Mouse (Mus musculus): ENCODE measurements around the gene Sh3bp1. TPM values are rescaled to one million over a fixed set of nuclear protein-coding genes. Genes with fewer than 3 reads are reported as not detected.
"Not testable (repeated sequence)": the region's sequence is repeated elsewhere in the genome, so short reads cannot be mapped to it uniquely, and the experiment has no call there.

Sh3bp1 gene
- total RNA-seq, 2 experiments from 2014 or later = 27.7 to 41.8 TPM

DNA sequence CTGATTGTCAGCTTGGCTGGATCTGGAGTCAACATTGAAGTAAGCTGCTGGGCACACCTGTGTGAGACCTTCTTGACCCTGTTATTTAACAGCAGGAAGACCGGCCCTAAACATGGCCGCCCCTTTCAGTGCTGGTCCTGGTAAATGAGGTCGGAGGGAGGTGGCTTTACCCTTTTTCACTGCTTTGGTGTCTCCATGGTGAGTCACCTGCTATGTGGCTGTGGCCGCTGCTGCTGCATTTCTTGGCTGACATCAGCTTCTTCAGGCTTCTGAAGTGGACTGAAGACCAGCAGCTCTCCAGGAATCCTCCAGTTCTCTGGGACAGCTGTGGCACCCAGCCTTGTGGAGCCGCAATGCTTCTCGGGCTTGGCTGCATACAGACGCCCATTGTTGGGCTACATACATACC lies 30.7 kb upstream of the Sh3bp1 start:
- no peak for TF ChIP-seq CTCF (conservative IDR thresholded peaks at IDR 0.05)
- Histone ChIP-seq H3K4me3 (no peak overlapping the region), H3K27ac (peak overlapping the region; percentile 65; the same call in 1 of the 2 replicates)
- DNase-seq (ENCODE audit: low spot score in 2 of 2) = no peak

DNA sequence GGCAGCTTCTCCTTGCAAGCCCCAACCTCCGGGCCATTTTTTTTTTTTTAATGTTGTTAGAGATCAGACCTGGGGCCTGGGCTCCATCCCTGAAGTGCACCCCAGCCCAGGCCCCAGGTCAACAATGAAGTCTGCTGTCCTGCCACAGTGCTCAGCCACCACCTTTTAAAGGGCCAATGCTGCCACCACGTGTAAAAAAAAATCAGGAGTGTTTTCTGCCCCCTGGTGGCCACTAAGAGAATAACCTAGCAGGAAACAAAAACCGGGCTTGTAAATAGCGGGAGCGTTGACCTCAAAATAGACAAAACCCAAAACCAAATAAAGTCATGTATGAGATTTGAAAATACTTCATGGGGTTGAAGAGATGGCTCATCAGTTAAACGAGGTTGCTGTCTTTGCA lies 29.8 kb upstream of the Sh3bp1 start:
- DNase-seq (ENCODE audit: low spot score in 2 of 2) = peak; percentile 33 to 40
- Histone ChIP-seq H3K27ac (no peak overlapping the region), H3K4me3 (no peak overlapping the region)
- peak; percentile 89 for TF ChIP-seq CTCF (conservative IDR thresholded peaks at IDR 0.05)

GRCm38 (mm10) chr15:78872021-78872608 lies 27.5 kb upstream of the Sh3bp1 start:
- TF ChIP-seq CTCF (conservative IDR thresholded peaks at IDR 0.05) = peak; percentile 37
- Histone ChIP-seq H3K4me3 (no peak overlapping the region), H3K27ac (no peak overlapping the region)
- DNase-seq (ENCODE audit: low spot score in 2 of 2) = no peak

DNA sequence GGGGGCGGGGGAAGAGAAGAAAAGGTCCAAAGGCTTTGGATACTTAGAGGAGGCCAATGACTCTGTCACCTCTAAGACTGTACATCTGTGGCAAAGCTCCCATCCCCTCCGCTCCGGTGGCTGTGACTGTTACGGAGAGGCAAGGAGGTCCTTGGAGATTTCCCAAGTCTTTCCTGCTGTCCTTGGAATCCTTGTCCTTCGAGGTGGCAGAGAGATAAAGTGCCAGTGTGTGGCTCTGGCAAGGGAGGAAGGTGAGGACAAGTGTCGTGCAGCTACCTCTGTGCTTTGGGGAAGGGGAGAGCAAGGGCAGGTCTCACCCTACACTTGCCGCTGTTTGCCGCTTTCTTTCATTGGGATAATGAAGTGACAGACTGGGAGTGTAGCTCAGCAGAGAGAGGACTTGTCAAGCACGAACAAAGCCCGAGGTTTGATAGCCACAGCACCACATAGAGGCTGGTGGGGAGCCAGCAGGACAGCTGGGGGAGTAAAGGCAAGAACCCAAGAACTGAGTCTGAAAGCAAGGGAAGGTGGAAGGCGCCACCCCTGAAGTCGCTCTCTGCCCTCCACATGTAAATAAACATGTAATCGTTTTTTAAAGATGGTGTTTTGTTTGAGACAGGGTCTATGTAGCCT lies 25.6 kb upstream of the Sh3bp1 start:
- no peak overlapping the region for H3K27ac ChIP-seq
- no peak for DNase-seq (ENCODE audit: low spot score in 2 of 2)
- peak; percentile 30; the same call in 1 of the 2 replicates for TF ChIP-seq CTCF (conservative IDR thresholded peaks at IDR 0.05)
- no peak overlapping the region for H3K4me3 ChIP-seq

- no peak for DNase-seq (ENCODE audit: low spot score in 2 of 2)
- no peak for TF ChIP-seq CTCF (conservative IDR thresholded peaks at IDR 0.05)
- H3K4me3 ChIP-seq = no peak overlapping the region
- no peak overlapping the region for H3K27ac ChIP-seq
Observed at GRCm38 (mm10) chr15:78874989-78875388, 24.6 kb upstream of the Sh3bp1 start.

GRCm38 (mm10) chr15:78875537-78875936 lies 24.0 kb upstream of the Sh3bp1 start:
- Histone ChIP-seq H3K4me3 (no peak overlapping the region), H3K27ac (0 out of 2 replicates have a peak overlapping the region, but pooled peaks have one; percentile 97)
- no peak for DNase-seq (ENCODE audit: low spot score in 2 of 2)
- no peak for TF ChIP-seq CTCF (conservative IDR thresholded peaks at IDR 0.05)

GRCm38 (mm10) chr15:78876258-78876696 lies 23.3 kb upstream of the Sh3bp1 start:
- H3K27ac ChIP-seq = peak overlapping the region; percentile 97
- TF ChIP-seq CTCF (conservative IDR thresholded peaks at IDR 0.05) = peak; percentile 90
- DNase-seq (ENCODE audit: low spot score in 2 of 2) = peak; percentile 69 to 78
- peak overlapping the region; percentile 92 for H3K4me3 ChIP-seq

- TF ChIP-seq CTCF (conservative IDR thresholded peaks at IDR 0.05) = peak; percentile 54
- DNase-seq (ENCODE audit: low spot score in 2 of 2) = peak; percentile 95 to 96
- Histone ChIP-seq H3K4me3 (peak within 1 kb of the TSS; percentile 92), H3K27ac (peak within 1 kb of the TSS; percentile 97)
Observed at GRCm38 (mm10) chr15:78876991-78877809, 22.4 kb upstream of the Sh3bp1 start, which contains the start of gene Gga1. Gene Gga1, plus strand, starts transcription at chr15:78877190.

DNA sequence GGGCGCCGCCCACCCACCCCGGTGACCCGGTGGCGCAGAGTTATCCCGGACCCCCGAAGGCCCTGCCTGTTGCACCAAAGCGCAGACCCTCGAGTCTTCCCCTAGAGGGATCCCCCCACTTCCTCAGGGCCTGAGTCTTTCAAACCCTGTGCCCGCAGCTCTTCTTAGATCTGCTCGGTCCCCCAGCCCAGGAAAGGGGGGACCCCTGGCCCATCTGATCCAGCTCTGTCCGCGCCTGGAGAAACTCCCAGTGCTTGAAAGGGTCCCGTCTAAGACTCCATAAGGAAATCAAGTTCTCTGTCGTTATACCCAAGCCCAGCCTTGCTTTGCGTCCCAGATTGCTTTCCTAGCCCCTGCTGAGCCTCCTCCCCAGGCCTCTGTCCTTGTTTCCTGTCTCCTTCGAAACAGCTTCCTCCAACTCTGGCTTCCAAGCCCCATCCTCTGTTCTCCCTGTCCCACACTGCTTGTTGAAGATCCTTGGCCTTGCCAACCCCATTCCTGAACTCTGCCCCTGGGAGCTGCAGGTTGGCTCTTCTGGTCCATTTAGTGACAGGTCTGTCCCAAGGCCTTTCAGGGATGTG lies 21.7 kb upstream of the Sh3bp1 start:
- no peak for DNase-seq (ENCODE audit: low spot score in 2 of 2)
- H3K4me3 ChIP-seq = peak overlapping the region; percentile 92
- H3K27ac ChIP-seq = peak overlapping the region; percentile 97
- TF ChIP-seq CTCF (conservative IDR thresholded peaks at IDR 0.05) = no peak

GRCm38 (mm10) chr15:78878792-78879516 lies 20.6 kb upstream of the Sh3bp1 start:
- H3K27ac ChIP-seq; H3K4me3 ChIP-seq; DNase-seq (ENCODE audit: low spot score in 2 of 2): not testable (repeated sequence)

DNA sequence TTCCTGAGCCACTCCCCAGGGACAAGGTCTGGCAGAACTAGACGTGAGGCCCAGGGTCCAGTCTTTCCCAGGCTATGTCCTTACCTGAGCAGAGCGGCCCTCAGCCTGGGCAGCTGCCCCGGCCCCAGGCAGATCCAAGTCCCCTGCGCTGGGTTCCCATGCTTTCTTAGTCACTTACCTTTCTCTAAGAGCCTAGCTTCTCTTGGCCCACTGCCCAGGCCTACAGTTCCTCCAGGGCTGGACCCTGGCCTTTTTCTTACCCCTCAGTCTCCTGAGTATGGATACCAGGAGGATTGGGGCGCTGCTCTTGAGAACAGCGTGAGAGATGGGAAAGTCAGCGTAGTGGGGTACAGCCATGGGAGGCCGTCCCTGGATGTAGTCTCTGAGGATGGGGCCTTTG lies 19.1 kb upstream of the Sh3bp1 start:
- H3K4me3 ChIP-seq = no peak overlapping the region
- no peak for TF ChIP-seq CTCF (conservative IDR thresholded peaks at IDR 0.05)
- H3K27ac ChIP-seq = no peak overlapping the region
- no peak for DNase-seq (ENCODE audit: low spot score in 2 of 2)

DNA sequence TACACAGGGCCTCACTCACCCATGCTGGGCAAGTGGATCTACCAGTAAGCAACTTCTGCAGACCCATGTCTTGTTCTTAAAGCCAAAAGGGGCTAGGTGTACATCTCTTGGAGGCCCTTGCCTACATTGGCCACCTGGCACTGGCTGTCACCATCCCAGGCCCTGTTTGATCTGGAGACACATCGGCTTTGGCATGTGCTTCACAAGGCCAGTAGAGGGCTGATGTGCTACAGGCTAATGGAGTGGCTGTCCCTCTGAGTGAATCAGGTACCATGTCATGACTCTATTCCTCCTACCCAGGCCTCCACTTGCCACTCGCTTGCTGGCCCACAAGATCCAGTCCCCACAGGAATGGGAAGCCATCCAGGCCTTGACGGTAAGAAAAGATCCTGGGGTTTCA lies 17.7 kb upstream of the Sh3bp1 start:
- 0 out of 2 replicates have a peak, but pooled peaks have one; percentile 10 for TF ChIP-seq CTCF (conservative IDR thresholded peaks at IDR 0.05)
- Histone ChIP-seq H3K4me3 (no peak overlapping the region), H3K27ac (no peak overlapping the region)
- no peak for DNase-seq (ENCODE audit: low spot score in 2 of 2)
